Mouse (Mus musculus): ENCODE results near the gene Wdr41.

Gene Wdr41

DNA sequence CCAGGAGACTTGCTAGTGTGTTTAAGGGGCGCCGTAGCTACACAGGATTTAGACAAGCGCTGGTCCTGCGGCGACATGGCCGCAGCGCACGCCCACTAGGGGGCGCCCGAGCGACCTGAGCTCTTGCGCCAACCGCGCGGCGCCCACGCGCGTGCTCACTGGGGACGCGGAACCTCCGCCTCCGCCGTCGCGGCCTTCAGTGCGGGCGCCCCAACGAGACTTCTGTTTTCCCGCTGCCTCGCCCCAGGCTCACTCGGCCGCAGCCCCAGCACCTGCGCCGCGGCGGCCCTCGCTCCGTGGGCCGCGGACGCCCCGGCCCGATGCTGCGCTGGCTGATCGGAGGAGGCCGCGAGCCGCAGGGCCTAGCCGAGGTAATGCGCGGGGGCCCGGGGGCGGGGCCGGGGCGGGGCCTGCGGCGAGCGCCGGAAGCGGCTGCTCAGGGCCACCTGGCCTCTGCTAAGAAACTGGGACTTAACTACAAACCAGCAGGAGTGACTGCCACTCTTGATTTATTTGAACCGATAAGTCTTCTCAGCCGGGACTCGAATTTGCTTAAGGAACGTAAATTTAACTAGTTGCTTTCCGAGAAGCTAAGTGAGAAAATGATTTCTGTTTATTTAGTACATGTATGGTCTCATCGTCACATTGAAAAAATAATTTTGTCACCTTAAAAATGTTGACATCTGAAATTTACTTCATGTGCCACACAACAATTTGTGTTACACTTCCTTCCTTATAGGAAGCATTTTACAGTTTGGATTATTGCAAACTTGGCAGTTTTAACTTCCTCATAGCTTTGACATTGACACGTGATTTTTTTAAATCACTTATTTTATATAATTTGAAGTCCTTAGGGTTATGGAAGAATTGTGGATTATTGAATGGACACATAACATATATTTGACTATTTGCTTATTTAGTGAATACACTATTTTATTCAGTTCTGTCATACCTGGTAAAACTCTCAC lies at the start of gene Wdr41:
Wdr41 (plus strand) TSS at position 126 of the 968 bp plus-strand sequence.
- peak; percentile 92 for DNase-seq

DNA sequence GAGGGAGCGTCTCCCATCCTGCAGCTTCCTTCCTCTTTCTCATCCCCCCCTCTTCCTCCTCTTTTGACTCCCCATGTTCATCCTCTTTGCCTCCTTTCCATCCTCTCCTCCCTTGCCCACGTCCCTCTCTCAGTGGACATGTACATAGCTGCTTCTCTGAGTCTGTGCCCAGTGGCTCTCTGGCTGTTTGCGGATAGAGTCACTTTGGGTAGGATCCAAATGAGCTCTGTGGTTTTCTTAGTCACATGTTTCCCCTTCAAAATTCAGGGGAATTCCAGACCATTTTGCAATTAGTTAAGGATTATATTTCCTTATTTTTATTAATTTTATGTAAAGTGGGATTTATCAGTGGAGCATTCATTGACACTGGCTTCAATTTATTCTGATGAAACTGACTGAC lies 48.1 kb upstream of the Wdr41 start:
- no peak for DNase-seq

DNA sequence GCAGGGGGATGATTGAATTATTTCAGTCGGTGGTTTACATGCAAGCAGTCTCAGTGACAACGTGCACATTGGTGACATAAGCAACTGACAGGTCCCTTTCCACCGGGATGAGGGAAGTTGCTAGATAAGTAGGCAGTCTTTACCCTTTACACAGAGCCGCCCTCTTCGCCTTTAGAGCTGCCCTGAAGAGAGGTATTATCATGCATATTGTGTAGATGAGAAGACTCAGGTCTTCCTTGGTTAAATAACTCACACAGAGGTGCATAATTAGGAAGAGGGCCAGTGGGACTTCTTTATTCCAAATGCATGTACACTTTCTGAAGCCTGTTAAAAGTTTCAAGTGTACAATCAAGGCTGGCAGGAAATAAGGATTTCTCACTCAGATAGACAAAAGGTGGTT lies 37.7 kb upstream of the Wdr41 start:
- DNase-seq, result no peak

DNA sequence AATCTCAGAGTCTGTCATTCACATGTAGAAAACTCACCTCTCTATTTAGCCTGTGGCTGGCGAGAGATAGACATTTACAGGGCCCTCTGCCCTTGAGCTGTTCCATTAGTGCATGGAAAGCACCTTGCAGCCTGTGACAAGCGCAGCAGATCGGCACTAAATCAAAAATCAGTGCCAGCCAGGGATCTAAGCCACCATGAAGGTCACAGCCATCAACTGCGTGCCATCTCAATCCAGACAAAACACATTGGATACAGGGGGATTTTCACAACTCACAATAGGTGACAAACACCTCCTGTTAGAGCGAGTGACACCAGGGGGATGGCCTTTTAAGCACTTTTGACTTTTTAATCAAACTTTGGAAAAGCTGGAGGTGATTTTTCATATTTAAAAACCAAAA lies 36.0 kb upstream of the Wdr41 start:
- DNase-seq, result no peak

DNA sequence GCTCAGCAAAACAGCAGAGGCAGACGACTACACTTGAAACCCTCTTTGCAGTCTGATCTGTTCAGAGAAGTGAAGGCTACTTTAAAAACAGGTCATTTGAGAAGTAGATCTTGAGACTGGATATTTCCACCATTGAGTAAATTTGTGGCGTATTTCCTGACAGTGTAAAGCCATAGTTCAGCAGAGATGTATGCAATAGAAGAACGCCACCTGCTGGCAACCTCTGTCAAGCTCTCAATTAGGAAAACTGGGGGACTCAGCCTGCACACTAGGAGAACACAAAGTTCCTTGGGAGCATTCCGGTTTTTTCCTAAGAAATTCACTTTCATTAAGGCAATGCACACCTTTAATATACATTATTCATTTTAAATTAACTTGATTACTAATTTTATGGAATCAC lies 34.9 kb upstream of the Wdr41 start:
- DNase-seq, result peak; percentile 52

DNA sequence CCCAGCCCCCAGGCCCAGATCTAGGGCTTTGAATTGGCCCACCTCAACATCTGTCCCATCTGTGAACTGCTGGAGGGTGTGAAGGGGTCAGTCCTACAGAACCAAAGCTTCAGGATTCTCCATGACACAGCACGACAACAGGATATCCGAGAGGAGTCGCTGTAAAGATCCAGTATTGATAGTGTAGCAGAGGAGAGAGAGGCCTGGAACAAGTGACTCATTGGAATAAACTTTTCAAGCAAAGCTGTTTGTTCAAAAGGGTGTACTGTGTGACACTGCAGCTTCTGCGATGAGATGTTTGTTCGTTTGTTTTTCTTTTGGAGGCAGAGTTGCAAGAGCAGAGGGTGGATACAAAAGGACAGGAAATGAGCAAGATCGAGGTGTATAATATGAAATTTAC lies 20.2 kb upstream of the Wdr41 start:
- no peak for DNase-seq

DNA sequence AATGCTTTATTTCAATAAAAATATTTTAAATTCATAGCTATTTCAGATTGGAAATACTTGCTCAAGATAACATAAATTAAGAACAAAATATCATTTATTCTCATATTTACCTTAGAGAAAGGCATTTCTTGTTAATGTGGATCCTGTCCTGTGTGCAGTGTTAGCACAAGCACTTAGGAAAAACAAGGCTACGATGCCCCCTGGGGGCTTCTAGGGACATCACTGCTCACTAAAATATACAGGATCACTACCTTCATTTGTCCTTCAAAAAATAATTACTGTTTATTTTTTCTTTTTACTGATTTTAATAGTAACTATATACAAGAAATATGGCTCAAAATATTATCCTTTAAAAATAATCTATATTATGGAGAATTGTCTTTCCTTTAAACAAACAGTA lies 18.2 kb upstream of the Wdr41 start:
- DNase-seq, result no peak

DNA sequence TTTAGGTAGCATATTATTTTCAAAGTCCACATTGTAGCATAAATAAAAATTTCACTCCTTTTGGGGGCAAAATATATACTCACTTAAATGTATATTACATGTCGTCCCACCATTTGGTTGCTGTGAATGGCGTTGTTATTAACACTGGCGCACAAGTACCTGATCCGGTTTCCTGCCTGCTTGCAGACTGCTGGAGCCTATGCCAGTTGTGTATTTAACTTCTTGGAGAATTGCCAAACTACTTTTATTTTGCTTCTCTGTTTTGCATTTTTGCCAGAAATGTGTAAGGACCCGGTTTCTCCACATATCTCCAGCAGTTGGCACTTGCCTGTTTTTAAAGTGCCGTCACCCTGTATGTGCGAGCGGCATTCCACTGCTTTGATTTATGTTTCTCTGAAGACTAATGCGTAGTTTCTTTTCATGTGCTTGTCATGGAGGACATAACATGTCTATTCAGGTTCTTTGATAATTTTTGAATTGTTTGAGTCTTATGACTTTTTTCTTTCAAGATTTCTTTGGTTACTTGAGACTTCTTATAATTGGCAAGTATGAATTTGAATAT lies 6.1 kb upstream of the Wdr41 start:
- DNase-seq, result no peak

DNA sequence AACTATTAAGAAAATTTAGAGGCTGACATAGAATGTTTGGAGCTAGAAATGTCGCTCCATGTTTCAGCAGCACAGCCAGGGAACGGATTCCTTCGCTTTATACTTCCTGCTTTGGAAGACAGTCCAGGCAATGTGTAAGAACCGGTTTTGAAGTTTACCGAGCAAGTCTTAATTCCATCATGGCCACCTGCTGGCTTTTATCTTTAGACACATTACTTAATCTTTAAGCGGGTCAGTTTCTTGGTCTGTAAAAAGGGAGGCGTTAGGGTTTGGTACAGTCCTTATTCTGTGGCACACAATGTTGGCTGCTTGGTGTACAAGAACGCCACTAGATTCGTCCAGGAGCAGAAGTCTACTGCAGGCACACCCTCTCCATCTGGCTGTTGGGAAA lies 321 bp upstream of the Wdr41 start:
- no peak for DNase-seq

DNA sequence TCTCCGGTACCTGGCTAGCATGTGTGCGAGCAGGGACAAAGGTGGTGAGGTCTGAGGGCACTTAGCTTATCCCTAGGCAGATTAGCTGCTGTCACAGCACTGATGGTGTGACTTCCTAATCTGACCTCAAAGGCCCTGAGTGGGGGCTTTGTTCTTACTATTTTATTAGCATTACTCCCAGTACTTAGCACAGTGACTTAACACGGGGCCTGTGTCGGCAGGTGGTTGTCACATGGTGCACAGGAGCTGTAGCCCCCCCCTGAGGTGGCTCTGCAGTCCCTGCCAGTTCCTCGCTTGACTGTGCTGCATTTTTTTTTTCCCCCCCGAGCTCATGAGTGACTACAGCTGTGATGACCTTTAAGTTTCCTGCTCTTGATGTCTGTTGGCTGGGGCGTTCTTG lies 2.9 kb downstream of the Wdr41 start:
- DNase-seq, result no peak

DNA sequence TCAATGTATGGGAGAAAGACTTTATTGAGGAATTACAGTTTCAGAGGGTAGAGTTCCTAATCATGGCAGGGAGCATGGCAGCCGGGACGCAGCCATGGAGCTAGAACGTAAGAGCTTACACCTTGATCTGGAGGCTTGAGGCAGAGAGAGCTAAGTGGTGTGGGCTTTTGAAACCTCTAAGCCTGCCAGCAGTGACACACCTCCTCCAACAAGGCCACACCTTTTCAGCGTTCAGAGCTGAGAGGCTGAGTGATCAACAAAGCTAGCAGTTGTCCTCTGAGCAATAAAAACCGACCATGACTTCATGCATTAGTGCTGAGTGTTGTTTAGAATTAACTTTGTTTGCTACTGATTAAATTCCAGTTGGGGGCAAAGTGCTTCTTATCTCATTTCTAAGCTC lies 14.4 kb downstream of the Wdr41 start:
- DNase-seq, result no peak

DNA sequence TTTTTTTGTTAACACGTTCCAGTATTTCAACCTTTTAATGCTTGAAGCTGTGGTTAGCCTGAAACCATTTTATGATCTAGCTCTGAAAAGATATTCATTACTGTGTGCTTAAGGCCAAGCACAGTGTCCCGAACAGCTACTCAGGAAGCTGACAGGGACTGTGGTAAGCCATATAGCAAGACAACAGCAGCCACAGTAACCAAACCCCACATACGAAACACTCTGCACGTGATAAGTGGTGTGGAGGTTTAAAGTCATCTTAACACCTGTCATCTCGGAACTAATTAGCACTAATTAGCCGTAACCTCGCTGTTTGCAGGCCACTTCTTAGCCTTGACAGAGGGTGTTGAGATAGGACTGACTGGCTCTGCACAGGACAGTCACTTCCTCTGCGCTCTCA lies 31.1 kb downstream of the Wdr41 start:
- no peak for DNase-seq

DNA sequence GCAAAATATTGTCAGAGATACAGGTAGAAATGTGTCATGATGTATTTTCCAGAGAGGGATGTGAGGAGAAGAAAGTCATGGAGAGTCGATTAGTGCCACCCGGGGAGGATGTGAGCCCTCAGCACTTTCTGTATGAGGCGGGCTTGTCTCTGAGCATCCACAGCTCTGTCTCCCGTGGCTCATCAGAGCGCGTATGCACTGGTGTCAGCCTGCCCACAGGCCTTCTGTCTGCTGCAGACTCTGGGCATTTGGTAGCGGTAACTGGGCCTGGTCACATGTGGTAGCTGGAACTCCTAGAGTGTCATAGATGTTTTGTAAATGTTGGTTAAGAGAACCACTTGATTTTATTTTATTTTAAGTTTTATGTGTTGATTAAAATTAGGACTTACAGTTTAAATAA lies 33.1 kb downstream of the Wdr41 start:
- DNase-seq, result no peak

DNA sequence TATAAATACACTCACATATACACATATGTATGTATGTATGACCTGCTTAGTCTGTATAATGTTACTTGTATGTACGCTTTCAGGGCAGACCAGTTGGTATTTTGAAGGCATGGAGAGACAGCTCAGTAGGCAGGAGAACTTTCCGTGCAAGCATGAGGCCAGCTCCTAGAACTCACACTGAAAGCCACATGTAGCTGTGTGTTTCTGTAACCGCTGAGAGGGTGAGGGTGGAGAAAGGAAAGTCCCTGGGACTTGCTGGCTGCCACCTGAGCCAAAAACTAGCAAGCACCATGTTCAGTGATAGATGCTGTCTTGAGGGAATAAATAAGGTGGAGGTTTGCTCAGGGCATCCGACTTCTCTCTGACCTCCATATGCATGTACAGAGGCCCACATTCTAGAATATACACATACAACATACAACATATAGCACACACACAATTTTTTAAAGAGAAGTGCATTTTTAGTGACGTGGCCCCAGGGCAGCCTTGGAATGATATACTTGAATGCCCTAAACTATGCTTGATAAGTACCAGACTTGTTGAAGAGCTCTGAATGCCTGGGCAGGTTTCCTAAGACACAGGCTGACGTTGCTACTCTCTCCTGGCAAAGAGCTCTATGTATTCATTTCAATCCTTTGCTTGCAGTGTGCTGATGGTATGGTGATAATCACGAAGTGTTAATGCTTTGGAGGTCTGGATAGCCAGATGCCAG lies 35.6 kb downstream of the Wdr41 start:
- DNase-seq, result no peak

DNA sequence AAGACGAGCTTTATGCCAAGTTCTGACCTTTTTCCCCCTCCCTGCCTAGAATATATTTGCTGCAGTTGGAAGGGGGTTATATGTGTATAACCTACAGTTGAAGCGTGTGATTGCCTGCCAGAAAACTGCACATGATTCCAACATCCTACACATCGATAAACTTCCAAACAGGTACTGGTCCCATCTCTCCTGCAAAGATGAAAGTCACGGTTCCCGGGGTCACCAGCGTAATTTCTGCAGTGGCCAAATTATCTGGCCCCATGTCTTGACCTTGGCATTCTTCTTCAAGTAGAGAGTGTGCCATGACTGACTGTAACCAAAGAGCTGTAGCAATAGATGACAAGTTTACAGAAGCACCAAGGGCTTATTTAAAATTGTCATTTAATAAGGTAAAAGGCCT lies 41.1 kb downstream of the Wdr41 start:
- DNase-seq, result no peak

DNA sequence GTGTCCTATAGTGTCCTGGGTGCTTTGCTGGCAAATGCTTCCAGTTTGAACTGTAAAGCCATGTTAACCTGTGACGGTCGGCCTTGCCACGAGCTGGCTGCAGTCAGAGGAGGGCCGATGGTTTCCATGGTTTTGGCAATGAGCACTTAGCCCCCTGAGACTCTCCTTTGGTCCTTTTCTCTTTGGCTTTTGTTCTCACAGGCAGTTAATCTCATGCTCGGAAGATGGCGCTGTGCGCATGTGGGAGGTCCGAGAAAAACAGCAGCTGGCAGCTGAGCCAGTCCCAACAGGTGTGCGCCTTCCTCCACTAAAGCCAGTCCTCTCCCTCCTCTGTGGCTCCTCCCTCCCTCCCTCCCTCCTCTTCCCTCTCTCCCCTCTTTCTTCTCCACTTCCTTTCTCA lies 41.8 kb downstream of the Wdr41 start:
- DNase-seq, result peak; percentile 75

DNA sequence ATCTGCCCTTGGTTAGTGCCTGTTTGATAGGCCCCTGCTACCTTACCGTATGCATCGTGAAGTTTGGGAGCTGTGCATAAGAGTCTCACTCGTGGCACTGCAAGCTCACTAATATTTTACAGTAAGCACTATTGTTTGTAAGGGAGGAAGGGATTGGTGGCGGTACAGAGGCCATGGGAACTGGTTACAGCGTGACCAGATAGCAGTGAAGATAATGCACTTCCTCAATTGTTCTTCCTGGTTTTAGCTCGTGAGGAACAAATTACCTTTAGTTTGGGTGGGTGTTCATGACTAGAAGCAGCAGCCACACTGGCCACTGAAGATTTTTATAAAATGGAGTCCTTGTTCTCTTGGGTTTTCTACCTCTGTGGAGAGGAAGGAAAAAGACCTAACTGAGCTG lies 43.2 kb downstream of the Wdr41 start:
- no peak for DNase-seq

DNA sequence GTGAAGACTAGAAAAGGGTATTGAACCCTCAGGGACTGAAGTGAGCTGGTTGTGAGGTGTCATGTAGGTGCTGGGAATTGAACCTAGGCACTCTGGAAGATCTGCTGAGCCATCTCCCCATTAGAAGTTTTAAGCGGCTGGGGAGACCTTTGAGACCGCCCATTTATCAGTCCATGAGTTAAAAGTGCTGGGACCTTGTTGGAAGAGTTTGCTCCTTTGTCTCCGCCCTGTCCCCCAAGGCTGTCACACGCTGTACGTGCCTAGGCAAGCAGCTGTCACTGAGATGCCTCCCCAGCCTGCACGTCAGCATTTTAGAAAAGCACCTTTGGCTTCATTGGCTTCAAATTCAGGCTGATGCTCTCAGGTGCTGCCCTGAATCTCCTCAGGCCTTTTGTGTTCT lies 44.1 kb downstream of the Wdr41 start:
- no peak for DNase-seq

DNA sequence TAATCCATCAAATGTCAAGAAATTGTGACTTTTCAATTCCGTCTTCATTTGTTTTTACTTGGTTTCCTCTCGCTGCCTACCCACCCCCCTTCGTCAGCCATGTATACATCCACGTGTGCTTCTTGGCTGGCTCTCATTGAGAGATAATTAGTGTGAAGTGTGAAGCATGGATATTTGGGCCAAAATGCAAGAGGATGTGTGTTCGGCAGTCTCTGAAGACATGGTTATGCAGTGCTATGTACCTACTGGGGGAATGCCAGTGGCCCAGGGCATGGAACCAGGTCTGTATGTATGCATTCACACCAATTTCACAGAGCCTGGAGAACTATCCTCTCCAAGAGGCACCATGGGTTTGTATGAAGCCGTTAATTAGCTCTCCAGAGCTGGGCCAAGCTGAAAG lies 54.7 kb downstream of the Wdr41 start:
- no peak for DNase-seq

DNA sequence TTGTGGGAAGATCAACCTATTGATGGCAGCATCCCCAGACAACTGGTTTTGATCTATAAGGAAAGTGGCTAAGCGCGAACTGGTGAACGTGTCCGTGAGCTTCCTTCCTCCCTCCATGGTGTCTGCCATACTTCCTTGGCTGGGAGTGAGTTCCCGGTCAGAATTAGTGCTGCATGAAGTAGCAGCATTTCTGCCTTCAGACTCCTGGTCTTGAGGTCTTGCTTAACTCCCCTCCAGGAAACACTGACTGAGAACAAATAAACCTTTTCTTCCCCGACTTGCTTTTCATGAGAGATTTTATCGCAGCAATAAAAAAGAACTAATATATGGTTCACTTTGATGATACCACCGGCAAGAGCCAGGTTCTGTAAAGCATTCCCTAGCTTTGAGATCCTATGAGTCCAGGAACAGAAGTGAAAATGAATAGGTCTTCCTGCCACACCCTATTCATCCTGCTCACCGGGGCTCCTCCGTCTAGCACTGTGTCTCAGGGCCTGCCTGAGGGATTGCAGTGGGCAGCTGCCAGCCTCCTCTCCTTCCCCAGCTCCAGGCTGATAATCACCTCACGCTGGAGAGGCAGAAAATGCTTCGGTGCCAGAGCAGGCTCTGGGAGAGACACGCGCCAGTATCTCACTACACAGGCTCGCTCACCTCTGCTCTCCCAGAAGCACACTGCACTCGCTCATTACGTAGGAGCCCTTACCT lies 56.1 kb downstream of the Wdr41 start:
- no peak for DNase-seq

DNA sequence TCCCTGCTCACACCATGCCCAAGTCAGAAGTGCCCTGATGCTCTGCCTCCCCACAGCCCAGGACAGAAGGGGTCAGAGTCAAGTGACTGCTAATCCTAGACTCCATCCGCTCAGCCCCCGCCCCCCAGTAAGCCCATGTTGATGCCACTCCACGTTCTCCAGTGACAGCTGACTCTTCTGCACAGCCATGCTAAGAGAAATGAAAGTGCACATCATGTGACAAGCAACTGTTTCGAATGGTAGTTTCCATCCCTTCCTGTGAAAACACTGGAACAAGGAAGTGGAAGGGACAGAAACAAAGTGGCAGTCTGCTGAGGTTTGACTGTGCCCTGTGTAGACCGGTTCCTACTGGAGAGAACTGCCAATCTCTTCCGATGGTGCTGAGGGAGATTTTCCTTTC lies 56.8 kb downstream of the Wdr41 start:
- no peak for DNase-seq

DNA sequence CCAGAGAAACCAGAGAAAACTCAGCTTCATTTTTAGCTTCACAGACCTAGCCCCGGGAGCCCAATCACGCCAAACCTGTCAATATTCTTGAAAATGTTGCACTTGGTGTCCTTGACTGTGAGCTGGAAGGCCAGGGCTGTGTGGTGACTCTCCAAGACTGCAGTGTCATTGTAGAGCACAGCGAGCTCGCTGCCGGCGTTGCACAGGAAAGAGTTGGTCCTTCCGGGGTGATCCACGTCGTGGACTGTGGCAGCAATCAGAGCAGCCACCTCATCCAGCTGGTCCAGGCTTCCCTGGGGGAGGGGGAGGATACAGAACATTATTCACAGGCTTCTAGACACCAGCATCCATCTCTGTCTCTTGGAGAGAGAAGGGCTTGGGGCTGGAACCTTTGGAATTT lies 58.0 kb downstream of the Wdr41 start:
- DNase-seq, result no peak

DNA sequence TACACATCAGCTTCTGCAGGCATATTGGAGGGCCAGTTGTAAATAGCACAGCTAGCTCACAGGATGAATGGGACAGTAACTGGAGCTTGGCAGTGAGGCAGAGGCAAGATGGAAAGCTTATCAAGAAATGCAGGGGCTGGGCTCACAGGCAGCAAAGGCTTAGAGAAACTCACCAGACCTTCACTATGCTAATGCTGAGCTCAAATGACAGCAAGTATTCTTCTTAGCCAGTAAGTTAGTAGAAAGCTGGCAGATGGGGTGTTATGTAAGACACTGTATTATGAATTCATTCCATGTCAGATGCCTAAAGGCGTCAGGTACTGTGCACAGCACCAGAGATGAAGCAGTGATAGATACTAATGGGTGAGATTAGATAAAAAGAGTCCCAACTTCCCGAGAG lies 58.6 kb downstream of the Wdr41 start:
- peak; percentile 53 for DNase-seq
